Mouse (Mus musculus) liver, embryonic 16.5 days (tissue): ENCODE measurements around the gene 1810013L24Rik. TPM values are rescaled to one million over a fixed set of nuclear protein-coding genes. Genes with fewer than 3 reads are reported as not detected.

ENCODE experiments used
- ATAC-seq: fragments of 200-750 bp; cut with Nextera tagmentation; 2 replicates; pipeline ENCODE4 v1.8.0; 2017; ENCODE audit warnings: low read depth, mild to moderate bottlenecking, moderate number of reproducible peaks, moderate library complexity
- H3K27ac ChIP-seq: fragments of 300-500 bp; sonication (generic); 2 replicates; pipeline ENCODE4 v1.5.1; 2014; ENCODE audit warnings: mild to moderate bottlenecking, low read length
- H3K27me3 ChIP-seq: fragments of 300-500 bp; sonication (generic); 2 replicates; pipeline ENCODE4 v1.6.1; 2014; ENCODE audit warnings: low read depth, low read length, mixed read lengths; ENCODE audit not compliant: control insufficient read depth, insufficient read depth
- H3K36me3 ChIP-seq: fragments of 300-500 bp; sonication (generic); 2 replicates; pipeline ENCODE4 v1.6.1; 2014; ENCODE audit warnings: mild to moderate bottlenecking; ENCODE audit not compliant: control insufficient read depth, insufficient read depth
- H3K4me1 ChIP-seq: fragments of 300-500 bp; sonication (generic); 2 replicates; pipeline ENCODE4 v1.6.1; 2014; ENCODE audit warnings: low read depth, low read length, mixed read lengths; ENCODE audit not compliant: control insufficient read depth
- H3K4me2 ChIP-seq: fragments of 300-500 bp; sonication (generic); 2 replicates; pipeline ENCODE4 v1.6.1; 2014; ENCODE audit warnings: low read depth, low read length, mixed read lengths
- H3K4me3 ChIP-seq: fragments of 300-500 bp; sonication (generic); 2 replicates; pipeline ENCODE4 v1.5.1; 2014; ENCODE audit warnings: low read depth, mild to moderate bottlenecking, low read length
- H3K9ac ChIP-seq: fragments of 300-500 bp; sonication (generic); 2 replicates; pipeline ENCODE4 v1.6.1; 2014; ENCODE audit warnings: low read depth, low read length
- H3K9me3 ChIP-seq: fragments of 300-500 bp; sonication (generic); replicated peaks from 2 replicates; pipeline ENCODE4 v1.6.1; 2016; ENCODE audit warnings: low read length; ENCODE audit not compliant: control insufficient read depth
- WGBS: fragments of 180-500 bp; shearing (Covaris S2); extraction: QIAGEN DNeasy Blood & Tissue Kit; methylation state at CpG from one replicate; pipeline ENCODE4 v1.1.7; 2014; ENCODE audit not compliant: insufficient replicate concordance; 5-methylcytosine and 5-hydroxymethylcytosine counted together
- polyA plus RNA-seq: library from polyadenylated mRNA; unstranded; fragments of >200 nt; fragmentation: Nextera tagmentation; extraction: Ambion mirVana; gene quantifications from 2 replicates; pipeline ENCODE4 v1.2.1, GENCODE M21; 2015

Gene 1810013L24Rik
- 10.9 TPM in 2 replicates for polyA plus RNA-seq

- Histone ChIP-seq H3K9ac (peak within 1 kb of the TSS; percentile 100), H3K9me3 (no peaks in the 10 kb centered on the region), H3K36me3 (peaks cover 25% of the 10 kb centered on the region), H3K27me3 (no peaks in the 10 kb centered on the region), H3K4me1 (peaks cover 25% of the 10 kb centered on the region), H3K4me3 (peak within 1 kb of the TSS; percentile 99), H3K4me2 (peak within 1 kb of the TSS; percentile 100), H3K27ac (peak within 1 kb of the TSS; percentile 100)
- WGBS = under 1% methylated on average over 76 of the region's 80 CpGs
- peak; percentile 90 for ATAC-seq
Measured at GRCm38 (mm10) chr16:8829564-8830359, at the start of gene 1810013L24Rik. Gene 1810013L24Rik (plus strand): TSS chr16:8830100.

DNA sequence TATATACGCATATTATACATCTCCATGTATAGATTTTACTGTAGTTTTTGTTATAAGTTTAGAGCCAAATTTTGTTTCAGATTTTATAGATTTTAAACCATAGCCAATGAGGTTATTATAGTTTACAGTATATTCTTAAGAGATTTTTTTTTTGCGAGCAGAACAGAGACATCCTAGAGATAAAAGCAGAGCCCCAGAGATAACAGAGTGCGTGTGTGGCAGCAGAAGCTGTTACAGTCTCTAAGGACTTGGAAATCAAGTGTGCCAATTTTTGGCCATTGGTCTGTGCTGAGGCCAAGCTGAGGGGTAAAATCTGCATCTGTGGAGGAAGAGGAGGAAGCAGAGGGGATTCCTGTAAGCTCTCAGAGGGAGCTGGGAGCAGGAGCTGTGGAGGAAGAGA lies 49.7 kb upstream of the 1810013L24Rik start:
- peaks cover 13% of the 10 kb centered on the region for H3K4me1 ChIP-seq
- no peak overlapping the region for H3K4me2 ChIP-seq
- no peaks in the 10 kb centered on the region for H3K36me3 ChIP-seq
- H3K4me3 ChIP-seq = no peak overlapping the region
- no peak overlapping the region for H3K9ac ChIP-seq
- ATAC-seq = no peak
- no peak overlapping the region for H3K27ac ChIP-seq
- H3K27me3 ChIP-seq = no peaks in the 10 kb centered on the region
- H3K9me3 ChIP-seq = no peaks in the 10 kb centered on the region
- 36% methylated on average over 3 of the region's 3 CpGs for WGBS

DNA sequence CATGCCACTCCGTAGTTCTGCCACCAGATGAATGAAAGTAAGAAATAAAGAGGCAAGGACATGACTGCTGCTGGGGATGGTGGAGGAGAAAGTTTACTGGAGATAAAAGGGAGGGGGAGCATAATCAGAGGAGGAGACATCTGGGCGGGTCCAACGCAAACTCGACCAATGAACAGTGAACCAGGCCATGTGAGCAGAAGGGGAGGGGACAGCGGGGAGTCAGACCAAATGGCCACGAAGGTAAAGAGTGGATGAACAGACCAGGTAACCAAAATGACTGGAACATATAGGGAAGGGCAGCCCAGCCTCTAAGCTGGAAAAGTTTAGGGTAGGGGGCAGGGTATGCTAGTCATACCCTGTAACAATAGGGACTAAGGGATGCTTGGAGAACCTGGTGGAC lies 48.7 kb upstream of the 1810013L24Rik start:
- Histone ChIP-seq H3K9me3 (no peaks in the 10 kb centered on the region), H3K4me3 (no peak overlapping the region), H3K27ac (no peak overlapping the region), H3K4me2 (peak overlapping the region; percentile 24; the same call in 1 of the 2 replicates), H3K36me3 (no peaks in the 10 kb centered on the region), H3K9ac (no peak overlapping the region), H3K27me3 (no peaks in the 10 kb centered on the region), H3K4me1 (peaks cover 13% of the 10 kb centered on the region)
- WGBS = 41% methylated on average over 6 of the region's 6 CpGs
- peak; percentile 69 for ATAC-seq

- no peak for ATAC-seq
- H3K4me3 ChIP-seq = no peak overlapping the region
- 85% methylated on average over 2 of the region's 2 CpGs for WGBS
Measured at GRCm38 (mm10) chr16:8781660-8782059, 48.2 kb upstream of the 1810013L24Rik start.

GRCm38 (mm10) chr16:8783198-8783913 lies 46.5 kb upstream of the 1810013L24Rik start:
- WGBS = 60% methylated on average over 16 of the region's 16 CpGs
- ATAC-seq = no peak
- H3K27me3 ChIP-seq = no peaks in the 10 kb centered on the region

More at GRCm38 (mm10) chr16:8781660-8782059, 48.2 kb upstream of the 1810013L24Rik start:
- H3K9me3 ChIP-seq = no peaks in the 10 kb centered on the region
- H3K27ac ChIP-seq = no peak overlapping the region
- no peaks in the 10 kb centered on the region for H3K27me3 ChIP-seq
- no peaks in the 10 kb centered on the region for H3K36me3 ChIP-seq
- no peak overlapping the region for H3K9ac ChIP-seq
- no peak overlapping the region for H3K4me2 ChIP-seq
- peaks cover 13% of the 10 kb centered on the region for H3K4me1 ChIP-seq

GRCm38 (mm10) chr16:8784753-8785152 lies 45.1 kb upstream of the 1810013L24Rik start:
- H3K27ac ChIP-seq = no peak overlapping the region
- no peaks in the 10 kb centered on the region for H3K9me3 ChIP-seq
- H3K4me1 ChIP-seq = peaks cover 13% of the 10 kb centered on the region
- H3K4me2 ChIP-seq = no peak overlapping the region
- H3K27me3 ChIP-seq = no peaks in the 10 kb centered on the region
- no peak overlapping the region for H3K4me3 ChIP-seq
- 30% methylated on average over 3 of the region's 3 CpGs for WGBS
- H3K36me3 ChIP-seq = no peaks in the 10 kb centered on the region
- no peak for ATAC-seq
- H3K9ac ChIP-seq = no peak overlapping the region

More at GRCm38 (mm10) chr16:8783198-8783913, 46.5 kb upstream of the 1810013L24Rik start:
- Histone ChIP-seq H3K36me3 (no peaks in the 10 kb centered on the region), H3K9ac (no peak overlapping the region), H3K27ac (no peak overlapping the region), H3K4me3 (no peak overlapping the region), H3K4me2 (no peak overlapping the region), H3K9me3 (no peaks in the 10 kb centered on the region), H3K4me1 (peaks cover 13% of the 10 kb centered on the region)

DNA sequence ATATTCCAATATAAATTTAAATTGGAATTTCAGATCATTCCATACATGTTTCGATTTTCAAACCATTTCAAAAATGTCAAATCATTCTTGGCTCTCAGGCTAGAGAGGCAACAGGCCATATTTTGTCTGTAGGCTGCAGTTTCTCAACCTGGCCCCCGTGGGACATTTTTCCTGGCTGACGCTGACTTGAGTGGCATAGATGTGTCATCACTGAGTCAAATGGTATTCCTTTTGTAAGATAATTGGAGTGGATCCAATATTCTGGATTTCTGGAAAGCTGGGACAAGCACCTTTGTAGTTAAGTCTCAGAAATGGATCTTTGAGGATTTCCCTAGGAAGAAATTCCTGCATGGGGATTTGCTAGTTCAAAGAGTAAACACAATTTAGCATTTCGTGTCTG lies 39.0 kb upstream of the 1810013L24Rik start:
- Histone ChIP-seq H3K4me2 (no peak overlapping the region), H3K4me3 (no peak overlapping the region), H3K27ac (no peak overlapping the region), H3K4me1 (no peaks in the 10 kb centered on the region; the same call in 1 of the 2 replicates), H3K36me3 (no peaks in the 10 kb centered on the region), H3K9me3 (no peaks in the 10 kb centered on the region), H3K9ac (no peak overlapping the region), H3K27me3 (no peaks in the 10 kb centered on the region)
- ATAC-seq = no peak
- 72% methylated on average over 4 of the region's 4 CpGs for WGBS

- Histone ChIP-seq H3K27me3 (no peaks in the 10 kb centered on the region), H3K36me3 (no peaks in the 10 kb centered on the region), H3K4me2 (no peak within 1 kb of the TSS), H3K4me3 (no peak within 1 kb of the TSS), H3K9ac (no peak within 1 kb of the TSS), H3K9me3 (no peaks in the 10 kb centered on the region), H3K4me1 (no peaks in the 10 kb centered on the region; the same call in 1 of the 2 replicates), H3K27ac (no peak within 1 kb of the TSS)
- 77% methylated on average over 20 of the region's 20 CpGs for WGBS
- ATAC-seq = no peak
Measured at GRCm38 (mm10) chr16:8791949-8792557, 37.8 kb upstream of the 1810013L24Rik start, which contains the start of gene Usp7. Gene Usp7 (minus strand): TSS chr16:8792308.
